Mouse (Mus musculus): ENCODE results near the gene Wdr35. TPM values are rescaled to one million over a fixed set of nuclear protein-coding genes. Genes with fewer than 3 reads are reported as not detected.
A peak's percentile ranks its signal among the peaks of the same experiment; 100 is the strongest.
"Not testable (repeated sequence)": the region's sequence is repeated elsewhere in the genome, so short reads cannot be mapped to it uniquely, and the experiment has no call there.

The Wdr35 gene
- polyA plus RNA-seq (2015; fragmentation: Nextera tagmentation; extraction: Ambion mirVana), result 23.5 and 24.4 TPM in 2 replicates

- H3K9me3 ChIP-seq, result no peaks in the 10 kb centered on the region
- peak within 1 kb of the TSS; percentile 79 for H3K4me2 ChIP-seq (replicated peaks)
- peak within 1 kb of the TSS; percentile 78 for H3K27ac ChIP-seq (replicated peaks)
- H3K4me1 ChIP-seq, result peaks cover 21% of the 10 kb centered on the region
- H3K36me3 ChIP-seq, result peaks cover 5% of the 10 kb centered on the region
- WGBS, result under 1% methylated on average over 45 of the region's 45 CpGs
- peak; percentile 99 for ATAC-seq (replicated peaks)
- peak within 1 kb of the TSS; percentile 62 for H3K9ac ChIP-seq (replicated peaks)
- no peaks in the 10 kb centered on the region for H3K27me3 ChIP-seq
- peak within 1 kb of the TSS; percentile 81 for H3K4me3 ChIP-seq
Measured at GRCm38 (mm10) chr12:8973820-8974465, at the start of gene Wdr35. Gene Wdr35, plus strand, starts transcription at chr12:8973892.

- H3K36me3 ChIP-seq, result peaks cover 4% of the 10 kb centered on the region; the same call in 1 of the 2 replicates
- no peak overlapping the region for H3K9ac ChIP-seq (replicated peaks)
- no peaks in the 10 kb centered on the region for H3K27me3 ChIP-seq
- 95% methylated on average over 3 of the region's 3 CpGs for WGBS
- no peak for ATAC-seq (replicated peaks)
- H3K4me2 ChIP-seq (replicated peaks), result no peak overlapping the region
- peaks cover 39% of the 10 kb centered on the region for H3K4me1 ChIP-seq
- H3K9me3 ChIP-seq, result no peaks in the 10 kb centered on the region
- no peak overlapping the region for H3K4me3 ChIP-seq
- H3K27ac ChIP-seq (replicated peaks), result no peak overlapping the region
Measured at GRCm38 (mm10) chr12:8927652-8928051, 46.0 kb upstream of the Wdr35 start.

GRCm38 (mm10) chr12:8928766-8929165 is 44.9 kb upstream of the Wdr35 start:
- H3K4me3 ChIP-seq, result no peak overlapping the region
- no peak for ATAC-seq (replicated peaks)
- WGBS, result 78% methylated on average over 4 of the region's 4 CpGs
- no peaks in the 10 kb centered on the region for H3K9me3 ChIP-seq
- H3K9ac ChIP-seq (replicated peaks), result no peak overlapping the region
- H3K27me3 ChIP-seq, result no peaks in the 10 kb centered on the region
- peaks cover 29% of the 10 kb centered on the region for H3K4me1 ChIP-seq
- no peak overlapping the region for H3K4me2 ChIP-seq (replicated peaks)
- peaks cover 11% of the 10 kb centered on the region for H3K36me3 ChIP-seq
- H3K27ac ChIP-seq (replicated peaks), result no peak overlapping the region

DNA sequence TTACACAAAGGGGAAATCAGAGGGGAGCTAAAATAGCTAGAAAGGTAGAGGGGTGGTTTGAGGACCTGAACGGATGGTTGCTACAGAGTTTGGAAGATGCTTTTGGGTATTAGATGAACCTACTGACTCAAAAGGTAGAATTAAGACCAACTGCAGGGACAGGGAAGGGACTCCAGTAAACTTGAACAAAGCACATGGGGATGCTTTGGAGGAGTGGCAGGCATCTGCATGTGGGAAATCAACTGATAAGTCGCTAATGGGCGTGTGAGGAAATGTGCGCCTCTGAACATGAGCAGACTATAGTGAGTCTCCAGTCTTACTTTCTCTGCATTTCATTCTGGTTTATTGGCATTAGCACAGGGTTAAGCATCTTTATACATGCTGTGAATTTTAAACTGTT is 42.6 kb upstream of the Wdr35 start:
- H3K9ac ChIP-seq (replicated peaks), result no peak overlapping the region
- no peak overlapping the region for H3K27ac ChIP-seq (replicated peaks)
- H3K9me3 ChIP-seq, result no peaks in the 10 kb centered on the region
- H3K4me2 ChIP-seq (replicated peaks), result no peak overlapping the region
- ATAC-seq (replicated peaks), result no peak
- peaks cover 15% of the 10 kb centered on the region for H3K4me1 ChIP-seq
- H3K27me3 ChIP-seq, result no peaks in the 10 kb centered on the region
- H3K4me3 ChIP-seq, result no peak overlapping the region
- H3K36me3 ChIP-seq, result peaks cover 29% of the 10 kb centered on the region
- WGBS, result 87% methylated on average over 4 of the region's 4 CpGs

DNA sequence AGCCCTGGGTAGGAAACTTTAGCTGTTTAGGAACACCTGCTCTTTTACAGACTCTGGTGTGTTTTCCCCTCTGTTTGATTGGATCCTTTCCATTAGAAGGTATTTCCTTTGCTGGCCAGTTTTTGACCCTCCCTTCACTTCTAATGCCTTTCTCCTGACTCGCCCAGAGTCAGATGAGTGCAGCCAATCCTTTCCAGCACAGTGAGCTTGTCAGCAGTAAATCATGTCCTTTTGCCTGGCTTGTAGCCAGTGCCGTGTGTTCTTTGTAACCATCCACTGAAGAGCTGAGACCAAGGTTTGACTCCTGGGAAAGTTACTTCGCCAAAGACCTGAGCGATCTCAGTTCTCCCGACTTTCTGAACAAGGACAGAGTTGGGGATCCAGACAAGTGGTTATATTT is 38.3 kb upstream of the Wdr35 start:
- no peak for ATAC-seq (replicated peaks)
- no peaks in the 10 kb centered on the region for H3K9me3 ChIP-seq
- 84% methylated on average over 5 of the region's 5 CpGs for WGBS

GRCm38 (mm10) chr12:8936210-8936609 is 37.5 kb upstream of the Wdr35 start:
- H3K36me3 ChIP-seq, result peaks cover 61% of the 10 kb centered on the region
- not testable (repeated sequence) for H3K4me1 ChIP-seq; H3K27ac ChIP-seq (replicated peaks); H3K4me2 ChIP-seq (replicated peaks); H3K27me3 ChIP-seq; ATAC-seq (replicated peaks); H3K9me3 ChIP-seq; H3K9ac ChIP-seq (replicated peaks); H3K4me3 ChIP-seq
- 74% methylated on average over 4 of the region's 4 CpGs for WGBS

More for the DNA sequence above, 38.3 kb upstream of the Wdr35 start:
- peaks cover 61% of the 10 kb centered on the region for H3K36me3 ChIP-seq
- H3K27me3 ChIP-seq, result no peaks in the 10 kb centered on the region
- no peak overlapping the region for H3K4me3 ChIP-seq
- no peak overlapping the region for H3K9ac ChIP-seq (replicated peaks)
- H3K4me2 ChIP-seq (replicated peaks), result no peak overlapping the region
- H3K27ac ChIP-seq (replicated peaks), result no peak overlapping the region
- H3K4me1 ChIP-seq, result peaks cover 9% of the 10 kb centered on the region

GRCm38 (mm10) chr12:8939490-8939889 is 34.2 kb upstream of the Wdr35 start:
- Histone ChIP-seq H3K4me2 (replicated peaks) (no peak overlapping the region), H3K9me3 (no peaks in the 10 kb centered on the region), H3K4me1 (no peaks in the 10 kb centered on the region), H3K36me3 (peaks cover 48% of the 10 kb centered on the region), H3K27ac (replicated peaks) (no peak overlapping the region), H3K27me3 (no peaks in the 10 kb centered on the region), H3K9ac (replicated peaks) (no peak overlapping the region), H3K4me3 (no peak overlapping the region)
- 95% methylated on average over 4 of the region's 4 CpGs for WGBS
- no peak for ATAC-seq (replicated peaks)

- 0 out of 2 replicates have a peak, but pooled peaks have one; percentile 19 for ATAC-seq (replicated peaks)
- Histone ChIP-seq H3K27ac (replicated peaks) (no peak overlapping the region), H3K27me3 (no peaks in the 10 kb centered on the region), H3K9me3 (no peaks in the 10 kb centered on the region), H3K9ac (replicated peaks) (no peak overlapping the region), H3K4me2 (replicated peaks) (no peak overlapping the region), H3K36me3 (peaks cover 40% of the 10 kb centered on the region), H3K4me1 (no peaks in the 10 kb centered on the region), H3K4me3 (no peak overlapping the region)
- 69% methylated on average over 12 of the region's 12 CpGs for WGBS
Measured at GRCm38 (mm10) chr12:8940011-8941005, 33.4 kb upstream of the Wdr35 start.

- Histone ChIP-seq H3K4me2 (replicated peaks) (no peak overlapping the region), H3K4me3 (no peak overlapping the region), H3K36me3 (peaks cover 31% of the 10 kb centered on the region), H3K9me3 (no peaks in the 10 kb centered on the region), H3K27ac (replicated peaks) (no peak overlapping the region), H3K9ac (replicated peaks) (no peak overlapping the region), H3K27me3 (no peaks in the 10 kb centered on the region), H3K4me1 (no peaks in the 10 kb centered on the region)
- ATAC-seq (replicated peaks), result no peak
- WGBS, result 81% methylated on average over 4 of the region's 4 CpGs
Measured at GRCm38 (mm10) chr12:8941131-8941615, 32.5 kb upstream of the Wdr35 start.

- no peak overlapping the region for H3K4me2 ChIP-seq (replicated peaks)
Measured at GRCm38 (mm10) chr12:8941699-8942392, 31.8 kb upstream of the Wdr35 start.

GRCm38 (mm10) chr12:8947163-8947562 is 26.5 kb upstream of the Wdr35 start:
- WGBS, result 68% methylated on average over 9 of the region's 9 CpGs
- Histone ChIP-seq H3K9me3 (no peaks in the 10 kb centered on the region), H3K27me3 (no peaks in the 10 kb centered on the region), H3K27ac (replicated peaks) (no peak overlapping the region), H3K4me3 (no peak overlapping the region), H3K4me2 (replicated peaks) (peak overlapping the region; percentile 88), H3K4me1 (peaks cover 11% of the 10 kb centered on the region), H3K36me3 (no peaks in the 10 kb centered on the region), H3K9ac (replicated peaks) (no peak overlapping the region)
- ATAC-seq (replicated peaks), result no peak

More at GRCm38 (mm10) chr12:8941699-8942392, 31.8 kb upstream of the Wdr35 start:
- H3K9ac ChIP-seq (replicated peaks), result no peak overlapping the region
- H3K4me1 ChIP-seq, result no peaks in the 10 kb centered on the region
- ATAC-seq (replicated peaks), result no peak
- H3K27me3 ChIP-seq, result no peaks in the 10 kb centered on the region
- no peak overlapping the region for H3K4me3 ChIP-seq
- H3K36me3 ChIP-seq, result peaks cover 25% of the 10 kb centered on the region
- 70% methylated on average over 4 of the region's 4 CpGs for WGBS
- H3K27ac ChIP-seq (replicated peaks), result no peak overlapping the region
- no peaks in the 10 kb centered on the region for H3K9me3 ChIP-seq

All from forebrain, embryonic 15.5 days (tissue).